Mouse (Mus musculus): Measurements from ENCODE around the gene 9930022D16Rik. TPM values are rescaled to one million over a fixed set of nuclear protein-coding genes. Genes with fewer than 3 reads are reported as not detected.

The 9930022D16Rik gene
- polyA plus RNA-seq, 1 experiment: not detected

DNA sequence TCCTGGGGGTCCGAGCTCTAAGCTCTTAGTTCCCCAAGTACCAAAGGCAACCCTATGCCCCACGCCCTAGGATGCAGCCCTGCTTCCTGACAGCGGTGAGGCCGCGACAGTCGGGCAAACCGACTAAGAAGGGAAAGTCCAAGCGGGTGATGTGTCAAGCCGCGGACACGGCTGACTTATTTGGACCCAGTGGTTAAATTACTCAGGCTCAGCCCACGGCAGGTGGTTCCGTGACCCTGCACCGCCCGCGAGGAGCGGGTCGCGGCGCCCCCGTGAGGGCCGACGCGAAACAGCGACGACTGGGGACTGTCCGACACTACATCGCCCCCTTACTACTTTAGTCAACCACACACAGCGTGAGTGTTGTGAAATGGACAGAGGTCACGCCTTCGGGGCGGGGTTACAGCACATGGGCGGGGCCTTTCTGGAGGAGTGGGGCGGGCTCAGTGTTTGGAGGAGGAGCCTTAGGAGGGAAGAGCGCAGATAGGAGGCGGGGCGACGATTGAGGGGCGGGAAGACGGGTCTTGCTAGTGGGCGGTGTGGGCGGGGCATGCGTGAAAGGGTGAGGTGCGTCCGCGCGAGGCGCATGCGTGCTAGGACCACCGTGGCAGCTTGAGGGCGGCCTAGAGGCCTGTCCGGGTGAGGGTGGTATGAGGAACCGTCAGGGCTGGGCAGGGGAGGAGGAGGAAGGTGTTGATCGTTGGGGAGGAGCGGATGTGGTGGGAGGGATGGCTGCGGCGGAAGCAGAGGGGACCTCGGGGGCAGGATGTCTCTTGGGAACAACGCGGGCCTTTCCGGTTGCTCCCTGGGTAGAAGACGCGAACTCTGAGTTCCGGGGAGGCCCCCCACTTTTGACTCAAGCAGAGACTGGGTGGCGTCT lies 11.9 kb downstream of the 9930022D16Rik start, which contains the start of gene Amz2:
Gene Amz2 (plus strand): TSS at position 555 of the 880 bp plus-strand sequence.
- Histone ChIP-seq H3K27ac (replicated peaks; ENCODE audit: low read depth, low read length) (peak within 1 kb of the TSS; percentile 84), H3K4me1 (ENCODE audit: control insufficient read depth, insufficient read depth, insufficient read length, low read length) (no peaks in the 10 kb centered on the region), H3K4me3 (ENCODE audit: insufficient read depth, low read depth, low read length) (peak within 1 kb of the TSS; percentile 72)

DNA sequence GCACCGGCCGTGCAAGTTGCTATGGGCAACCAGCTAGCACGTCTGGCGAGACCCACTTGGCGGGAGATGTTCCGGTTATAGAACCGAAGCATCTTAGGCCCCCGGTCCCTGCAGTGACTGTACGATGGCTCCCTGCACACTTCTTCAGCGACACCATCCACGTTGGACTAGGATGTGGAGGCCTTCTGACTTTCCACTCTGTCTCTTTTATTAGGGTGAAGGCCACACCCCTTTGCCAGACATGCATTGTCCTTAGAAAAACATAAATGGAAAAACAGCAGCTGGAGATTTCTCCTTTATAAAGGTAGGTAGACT lies 12.5 kb downstream of the 9930022D16Rik start:
- H3K4me1 ChIP-seq (ENCODE audit: control insufficient read depth, insufficient read depth, insufficient read length, low read length): no peaks in the 10 kb centered on the region
- H3K4me3 ChIP-seq (ENCODE audit: insufficient read depth, low read depth, low read length): peak overlapping the region; percentile 72
- H3K27ac ChIP-seq (replicated peaks; ENCODE audit: low read depth, low read length): peak overlapping the region; percentile 84

DNA sequence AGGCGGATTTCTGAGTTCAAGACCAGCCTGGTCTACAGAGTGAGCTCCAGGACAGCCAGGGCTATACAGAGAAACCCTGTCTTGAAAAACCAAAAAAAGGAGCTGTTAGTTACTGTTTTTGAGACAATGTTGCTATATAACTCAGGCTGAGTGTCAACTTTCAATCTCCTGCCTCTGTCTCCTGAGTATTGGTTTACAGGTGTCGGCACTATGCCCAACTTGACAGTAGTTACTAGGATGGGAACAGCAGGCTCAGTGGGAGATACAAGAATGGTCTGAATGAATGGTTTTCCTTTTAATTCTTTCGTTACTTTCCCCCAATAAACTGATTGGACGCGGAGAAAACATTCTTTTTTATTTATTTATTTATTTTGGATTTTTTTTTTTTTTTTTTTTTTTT lies 13.6 kb downstream of the 9930022D16Rik start:
- Histone ChIP-seq H3K4me3 (ENCODE audit: insufficient read depth, low read depth, low read length) (no peak overlapping the region), H3K27ac (replicated peaks; ENCODE audit: low read depth, low read length) (no peak overlapping the region), H3K4me1 (ENCODE audit: control insufficient read depth, insufficient read depth, insufficient read length, low read length) (no peaks in the 10 kb centered on the region)

DNA sequence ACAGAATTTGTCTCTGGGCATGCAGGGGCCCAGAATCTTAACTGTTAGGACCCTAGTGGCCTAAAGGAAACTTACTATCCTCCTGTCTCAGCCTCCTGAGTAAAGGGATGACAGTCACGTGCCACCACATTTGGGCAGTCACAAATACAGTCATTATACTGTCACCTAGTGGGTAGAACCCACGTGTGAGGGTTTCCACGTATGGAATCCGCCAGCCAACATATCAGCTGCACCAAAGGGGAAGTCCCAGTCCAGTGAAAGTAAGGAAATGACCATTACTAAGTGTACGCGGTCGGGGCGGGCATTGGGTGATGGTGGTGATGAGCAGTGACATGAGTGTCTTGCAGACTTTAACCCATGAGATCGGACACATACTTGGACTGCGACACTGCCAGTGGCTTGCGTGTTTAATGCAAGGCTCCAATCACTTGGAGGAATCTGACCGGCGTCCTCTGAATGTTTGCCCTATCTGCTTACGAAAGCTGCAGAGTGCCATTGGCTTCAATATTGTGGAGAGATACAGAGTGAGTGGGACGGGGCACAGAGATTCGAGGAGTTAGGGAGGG lies 20.6 kb downstream of the 9930022D16Rik start:
- Histone ChIP-seq H3K4me1 (ENCODE audit: control insufficient read depth, insufficient read depth, insufficient read length, low read length) (no peaks in the 10 kb centered on the region), H3K27ac (replicated peaks; ENCODE audit: low read depth, low read length) (no peak overlapping the region), H3K4me3 (ENCODE audit: insufficient read depth, low read depth, low read length) (no peak overlapping the region)

DNA sequence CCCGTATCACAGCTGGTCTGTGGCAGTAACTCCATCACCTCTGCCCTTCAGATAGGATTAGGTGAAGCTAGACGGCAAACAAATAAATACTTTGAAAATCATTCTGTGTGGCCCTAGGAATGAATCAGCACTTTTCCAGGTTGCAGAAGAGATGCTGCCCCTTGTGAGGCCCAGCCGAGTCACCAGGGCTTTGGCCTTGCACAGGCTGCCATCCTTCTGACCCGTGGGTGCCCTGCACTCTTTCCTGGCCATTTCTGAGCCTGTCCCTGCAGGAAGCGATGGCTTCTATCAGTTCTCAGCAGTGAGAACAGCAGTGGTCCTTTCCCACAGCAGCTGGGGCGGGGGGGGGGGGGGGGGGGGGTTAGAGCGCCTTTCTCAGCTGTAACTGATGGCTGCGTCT lies 23.2 kb downstream of the 9930022D16Rik start:
- H3K4me3 ChIP-seq (ENCODE audit: insufficient read depth, low read depth, low read length): no peak overlapping the region

DNA sequence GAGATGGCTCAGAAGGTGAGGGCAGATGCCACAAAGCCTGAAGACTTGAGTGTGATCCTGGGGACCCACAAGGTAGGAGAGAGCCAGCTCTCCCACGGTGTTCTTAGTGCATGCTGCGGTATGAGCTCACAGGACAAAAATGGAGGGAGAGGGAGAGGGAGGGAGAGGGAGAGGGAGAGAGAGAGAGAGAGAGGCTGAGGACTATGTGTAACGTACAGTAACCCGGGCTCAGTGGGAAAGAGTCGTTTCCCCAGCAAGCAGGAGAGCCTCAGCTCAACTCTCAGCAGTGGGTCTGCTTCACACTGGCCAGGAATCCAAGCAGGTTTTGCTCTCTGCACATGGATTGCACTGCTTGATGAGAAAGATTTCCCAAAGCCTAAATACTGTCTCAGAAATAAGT lies 25.5 kb downstream of the 9930022D16Rik start:
- Histone ChIP-seq H3K4me3 (ENCODE audit: insufficient read depth, low read depth, low read length) (no peak overlapping the region), H3K27ac (replicated peaks; ENCODE audit: low read depth, low read length) (no peak overlapping the region), H3K4me1 (ENCODE audit: control insufficient read depth, insufficient read depth, insufficient read length, low read length) (peaks cover 4% of the 10 kb centered on the region; the same call in 1 of the 2 replicates)

More for the DNA sequence above, 23.2 kb downstream of the 9930022D16Rik start:
- H3K27ac ChIP-seq (replicated peaks; ENCODE audit: low read depth, low read length): no peak overlapping the region
- H3K4me1 ChIP-seq (ENCODE audit: control insufficient read depth, insufficient read depth, insufficient read length, low read length): peaks cover 4% of the 10 kb centered on the region; the same call in 1 of the 2 replicates

DNA sequence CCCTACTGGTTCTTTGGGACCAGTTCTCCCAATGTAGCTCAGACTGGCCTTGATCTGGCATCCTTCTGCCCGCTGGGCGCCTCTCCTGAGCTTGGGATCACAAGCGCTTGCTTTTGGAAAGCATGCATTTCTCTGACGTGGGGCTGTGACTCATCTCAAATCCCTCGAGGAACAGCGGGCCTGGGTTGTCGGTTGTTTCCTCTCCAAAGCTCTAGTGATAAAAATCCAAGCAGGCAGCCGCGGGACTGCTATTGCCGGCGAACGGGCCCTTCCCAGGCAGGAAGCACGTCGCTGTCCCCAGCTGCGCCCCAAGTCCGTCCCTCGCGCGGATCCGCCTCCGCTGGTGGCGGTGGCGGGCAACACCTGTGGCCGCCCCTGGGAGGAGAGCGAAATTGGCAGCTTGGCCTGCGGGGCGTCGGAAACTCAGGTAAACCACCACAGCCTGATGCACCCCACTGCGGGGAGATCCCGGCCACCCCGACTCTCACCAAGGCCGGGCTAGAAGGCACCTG lies 26.2 kb downstream of the 9930022D16Rik start:
- 0 out of 2 replicates have a peak overlapping the region, but pooled peaks have one; percentile 2 for H3K27ac ChIP-seq (replicated peaks; ENCODE audit: low read depth, low read length)
- H3K4me3 ChIP-seq (ENCODE audit: insufficient read depth, low read depth, low read length): peak overlapping the region; percentile 78
- peaks cover 4% of the 10 kb centered on the region; the same call in 1 of the 2 replicates for H3K4me1 ChIP-seq (ENCODE audit: control insufficient read depth, insufficient read depth, insufficient read length, low read length)

DNA sequence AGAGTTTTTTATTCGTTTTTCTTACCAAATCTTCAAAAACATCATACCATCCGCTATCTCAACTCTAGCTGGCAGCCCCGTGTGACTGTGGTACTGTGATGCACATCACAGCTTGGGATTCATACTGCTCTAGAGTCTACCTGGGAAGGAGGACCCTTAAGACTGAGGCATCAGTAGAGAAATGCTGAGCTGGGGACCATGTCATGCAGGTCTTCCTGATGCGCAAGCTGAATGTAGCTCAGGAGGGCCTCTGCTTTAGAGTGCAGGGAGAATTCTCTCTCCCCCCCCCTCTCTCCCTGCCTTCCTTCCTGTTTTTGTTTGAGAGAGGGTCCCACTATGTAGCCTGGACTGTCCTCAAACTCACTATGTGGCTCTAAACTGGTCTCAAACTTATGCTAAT lies 26.9 kb downstream of the 9930022D16Rik start:
- Histone ChIP-seq H3K27ac (replicated peaks; ENCODE audit: low read depth, low read length) (no peak overlapping the region), H3K4me3 (ENCODE audit: insufficient read depth, low read depth, low read length) (peak overlapping the region; percentile 78), H3K4me1 (ENCODE audit: control insufficient read depth, insufficient read depth, insufficient read length, low read length) (peaks cover 4% of the 10 kb centered on the region; the same call in 1 of the 2 replicates)

DNA sequence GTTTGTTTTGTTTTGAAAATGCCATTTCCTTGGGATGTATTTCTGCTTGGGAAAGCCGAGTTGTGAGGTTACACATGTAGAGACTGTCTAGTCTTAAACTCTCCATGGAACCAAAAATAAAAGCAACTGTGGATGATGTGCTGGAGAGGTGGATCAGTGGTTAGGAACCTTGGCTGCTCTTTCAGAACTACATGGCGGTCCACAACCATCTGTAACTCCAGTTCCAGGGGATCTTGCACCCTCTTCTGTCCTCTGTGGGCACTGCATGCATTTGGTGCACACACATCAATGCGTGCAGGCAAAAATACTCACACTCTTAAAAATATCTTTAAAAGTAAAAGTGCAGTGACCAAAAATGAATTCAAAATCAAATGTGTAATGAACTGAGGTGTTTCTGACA lies 27.4 kb downstream of the 9930022D16Rik start:
- Histone ChIP-seq H3K27ac (replicated peaks; ENCODE audit: low read depth, low read length) (no peak overlapping the region), H3K4me3 (ENCODE audit: insufficient read depth, low read depth, low read length) (no peak overlapping the region), H3K4me1 (ENCODE audit: control insufficient read depth, insufficient read depth, insufficient read length, low read length) (peaks cover 4% of the 10 kb centered on the region; the same call in 1 of the 2 replicates)

DNA sequence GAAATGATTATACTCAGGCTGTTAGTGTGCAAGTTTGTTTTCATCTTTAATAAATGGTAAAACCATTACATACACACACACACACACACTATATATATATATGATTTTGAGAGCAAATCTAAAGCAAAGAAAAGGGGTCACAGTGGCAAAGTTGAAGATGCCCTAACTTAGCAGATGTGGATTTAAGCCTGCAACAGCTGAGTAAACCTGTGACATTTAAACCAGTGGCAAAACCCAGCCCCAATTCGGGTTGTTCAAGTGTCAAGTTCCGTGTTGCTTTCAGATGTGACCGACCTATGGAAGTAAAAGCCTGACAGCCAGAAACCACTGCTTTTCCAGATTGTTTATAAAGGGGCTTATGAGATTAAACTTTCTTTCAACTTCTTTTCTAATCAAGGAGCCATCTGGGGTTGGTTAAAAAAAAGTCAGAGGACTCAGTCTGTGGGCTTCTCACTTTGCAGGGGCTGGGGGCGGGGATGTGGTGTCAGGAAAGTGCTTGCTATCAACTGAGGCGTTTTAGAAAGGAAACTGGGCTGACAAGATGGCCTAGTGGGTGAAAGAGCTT lies 28.5 kb downstream of the 9930022D16Rik start:
- no peak overlapping the region for H3K4me3 ChIP-seq (ENCODE audit: insufficient read depth, low read depth, low read length)
- H3K4me1 ChIP-seq (ENCODE audit: control insufficient read depth, insufficient read depth, insufficient read length, low read length): peaks cover 4% of the 10 kb centered on the region; the same call in 1 of the 2 replicates
- no peak overlapping the region for H3K27ac ChIP-seq (replicated peaks; ENCODE audit: low read depth, low read length)

DNA sequence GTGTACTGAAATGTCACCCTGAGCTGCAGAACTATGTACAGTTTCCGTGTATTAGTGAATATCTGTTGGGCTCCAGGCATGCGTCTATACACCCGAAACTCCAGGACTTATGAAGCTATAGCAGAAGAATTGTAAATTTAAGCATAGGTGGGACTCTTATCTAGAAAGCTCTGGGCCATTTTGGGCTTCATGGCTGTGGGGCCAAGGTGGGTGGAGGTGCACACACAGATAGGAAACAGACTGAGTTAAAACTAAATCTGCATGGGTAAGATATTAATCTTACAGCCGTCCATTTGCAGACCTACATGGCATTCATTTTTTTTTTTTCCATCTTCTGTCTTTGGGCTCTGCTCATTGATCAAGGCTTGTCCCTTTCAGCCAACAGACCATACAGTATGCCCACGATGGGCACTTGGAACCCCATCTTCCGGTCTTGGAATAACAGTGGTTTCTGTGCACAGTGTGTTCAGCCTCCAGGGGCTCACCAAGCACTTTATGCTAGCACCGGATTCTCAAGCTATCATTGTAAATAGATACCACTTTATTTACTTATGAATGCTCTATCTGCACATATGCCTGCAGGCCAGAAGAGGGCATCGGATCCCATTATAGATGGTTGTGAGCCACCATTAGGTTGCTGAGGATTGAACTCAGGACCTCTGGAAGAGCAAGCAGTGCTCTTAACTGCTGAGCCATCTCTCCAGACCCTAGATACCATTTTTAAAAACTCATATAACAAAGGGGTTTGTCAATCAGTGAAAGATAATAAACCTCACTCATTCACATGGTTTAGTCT lies 29.9 kb downstream of the 9930022D16Rik start:
- peaks cover 4% of the 10 kb centered on the region; the same call in 1 of the 2 replicates for H3K4me1 ChIP-seq (ENCODE audit: control insufficient read depth, insufficient read depth, insufficient read length, low read length)
- H3K4me3 ChIP-seq (ENCODE audit: insufficient read depth, low read depth, low read length): no peak overlapping the region
- no peak overlapping the region for H3K27ac ChIP-seq (replicated peaks; ENCODE audit: low read depth, low read length)

DNA sequence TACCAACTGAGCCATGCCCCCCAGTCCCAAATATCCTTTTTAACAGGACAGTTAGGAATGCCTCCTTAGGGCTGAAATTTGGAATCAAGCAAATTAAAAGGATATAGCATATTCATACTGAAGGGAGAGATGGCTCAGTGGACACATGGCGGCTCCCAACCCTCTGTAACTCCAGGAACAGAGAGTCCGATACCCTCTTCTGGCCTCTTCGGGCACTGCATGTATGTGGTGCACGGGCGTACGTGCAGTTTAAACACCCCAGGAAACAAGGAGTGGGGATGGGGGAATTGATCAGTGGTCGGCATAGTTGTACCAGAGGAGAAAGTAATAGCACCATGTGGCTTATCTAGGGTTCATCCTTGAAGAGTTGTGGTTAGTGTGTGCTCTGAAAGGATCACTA lies 30.9 kb downstream of the 9930022D16Rik start:
- no peak overlapping the region for H3K4me3 ChIP-seq (ENCODE audit: insufficient read depth, low read depth, low read length)
- H3K4me1 ChIP-seq (ENCODE audit: control insufficient read depth, insufficient read depth, insufficient read length, low read length): peaks cover 4% of the 10 kb centered on the region; the same call in 1 of the 2 replicates
- H3K27ac ChIP-seq (replicated peaks; ENCODE audit: low read depth, low read length): no peak overlapping the region

DNA sequence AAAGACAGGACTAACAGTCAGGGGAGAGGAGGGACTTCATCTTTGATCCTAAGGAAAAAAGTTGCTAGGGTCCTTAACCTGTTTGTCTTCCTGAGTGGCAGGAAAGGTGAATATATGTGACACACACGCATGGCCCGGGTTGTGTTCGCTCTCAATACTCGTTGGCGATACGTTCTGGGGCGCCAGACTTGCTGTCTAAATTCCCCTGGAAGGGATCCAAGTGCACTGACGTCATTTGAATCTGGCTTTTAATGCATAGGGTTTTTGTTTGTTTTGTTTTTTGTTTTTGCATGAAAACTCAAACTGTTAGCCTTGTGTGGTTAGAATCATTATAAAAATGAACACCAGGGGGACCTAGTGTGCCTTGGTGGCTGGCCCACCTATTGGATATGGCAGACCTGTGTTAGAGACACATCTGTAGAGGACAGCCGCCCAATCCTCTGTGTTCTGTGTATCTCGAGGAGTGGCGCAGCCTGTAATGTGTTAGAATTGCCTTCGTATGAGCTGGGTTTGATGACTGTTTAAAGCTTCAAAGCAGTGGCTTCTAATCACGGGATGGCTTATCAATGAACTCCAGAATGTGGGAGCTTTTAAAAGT lies 31.8 kb downstream of the 9930022D16Rik start:
- no peak overlapping the region for H3K4me3 ChIP-seq (ENCODE audit: insufficient read depth, low read depth, low read length)
- no peak overlapping the region for H3K27ac ChIP-seq (replicated peaks; ENCODE audit: low read depth, low read length)
- peaks cover 4% of the 10 kb centered on the region; the same call in 1 of the 2 replicates for H3K4me1 ChIP-seq (ENCODE audit: control insufficient read depth, insufficient read depth, insufficient read length, low read length)

DNA sequence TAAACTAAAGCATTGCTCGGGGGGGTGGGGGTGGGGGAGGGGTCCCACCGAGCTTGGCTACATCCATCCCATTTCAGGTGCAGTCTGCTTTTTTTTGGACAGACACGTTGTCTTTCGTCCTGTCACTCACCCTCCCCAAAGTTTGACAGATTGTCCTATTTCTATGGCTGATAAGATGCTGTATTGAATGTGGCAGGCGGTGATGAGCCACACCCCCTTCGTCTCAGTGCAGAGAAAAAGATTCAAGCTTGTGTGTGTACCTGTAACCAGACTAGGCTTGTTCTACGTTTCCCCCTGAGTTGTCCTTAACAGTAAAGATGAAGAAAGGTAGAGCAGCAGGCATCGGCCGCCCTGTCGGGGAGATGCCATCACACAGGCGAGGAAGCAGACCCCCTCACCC lies 37.5 kb downstream of the 9930022D16Rik start:
- no peak overlapping the region for H3K4me3 ChIP-seq (ENCODE audit: insufficient read depth, low read depth, low read length)
- H3K27ac ChIP-seq (replicated peaks; ENCODE audit: low read depth, low read length): no peak overlapping the region
- H3K4me1 ChIP-seq (ENCODE audit: control insufficient read depth, insufficient read depth, insufficient read length, low read length): no peaks in the 10 kb centered on the region

All from brown adipose tissue, adult 24 weeks (tissue).